Mouse (Mus musculus): ENCODE results near the gene Scd2. TPM values are rescaled to one million over a fixed set of nuclear protein-coding genes. Genes with fewer than 3 reads are reported as not detected.
"Not testable (repeated sequence)": the region's sequence is repeated elsewhere in the genome, so short reads cannot be mapped to it uniquely, and the experiment has no call there.

The Scd2 gene
- polyA plus RNA-seq, 1 experiment from 2014 or later, result 255 TPM

DNA sequence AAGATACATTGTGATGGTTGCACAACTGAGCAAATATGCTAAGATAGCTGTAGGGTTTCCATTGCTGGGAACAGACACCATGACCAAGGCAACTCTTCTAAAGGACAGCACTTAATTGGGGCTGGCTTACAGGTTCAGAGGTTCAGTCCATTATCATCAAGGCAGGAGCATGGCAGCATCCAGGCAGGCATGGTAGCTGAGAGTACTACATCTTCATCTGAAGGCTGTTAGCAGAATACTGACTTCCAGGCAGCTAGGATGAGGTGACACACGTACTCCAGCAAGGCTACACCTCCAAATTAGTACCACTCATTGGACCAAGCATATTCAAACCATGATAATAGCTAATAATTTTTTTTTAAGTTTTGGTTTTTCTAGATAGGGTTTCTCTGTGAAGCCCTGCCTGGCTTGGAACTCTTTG, 16.7 kb downstream of the Scd2 start:
- Histone ChIP-seq H3K36me3 (peaks cover 40% of the 10 kb centered on the region), H3K4me1 (replicated peaks) (peaks cover 63% of the 10 kb centered on the region)
- H3K4me3 ChIP-seq; H3K27me3 ChIP-seq; ATAC-seq (ENCODE audit: low read depth); H3K9ac ChIP-seq; H3K27ac ChIP-seq (replicated peaks); H3K9me3 ChIP-seq; H3K4me2 ChIP-seq: not testable (repeated sequence)
- WGBS, result 78% methylated on average over 1 of the region's 1 CpGs

DNA sequence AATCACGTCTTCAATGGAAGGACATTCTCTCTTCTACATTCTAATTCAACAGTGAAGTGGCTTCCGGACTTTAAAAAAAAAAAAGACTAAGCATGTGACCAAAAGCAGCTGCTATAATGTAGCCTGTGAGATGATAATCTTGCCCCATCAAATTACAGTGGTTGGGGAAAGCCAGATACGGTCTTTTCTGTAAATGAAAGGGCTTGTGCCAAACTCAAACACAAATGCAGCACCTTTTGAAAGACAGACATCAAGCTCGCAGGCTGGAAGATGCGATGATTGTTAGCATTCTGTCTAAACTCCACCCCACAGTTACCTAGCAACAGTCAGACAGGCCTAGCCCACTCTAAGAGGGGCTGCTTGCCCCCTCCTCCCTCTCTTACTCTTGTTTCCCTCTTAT, 17.3 kb downstream of the Scd2 start:
- no peaks in the 10 kb centered on the region for H3K9me3 ChIP-seq
- peak overlapping the region; percentile 71; the same call in 1 of the 2 replicates for H3K27ac ChIP-seq (replicated peaks)
- peaks cover 60% of the 10 kb centered on the region for H3K4me1 ChIP-seq (replicated peaks)
- no peak for ATAC-seq (ENCODE audit: low read depth)
- WGBS, result 18% methylated on average over 5 of the region's 5 CpGs
- 0 out of 2 replicates have a peak overlapping the region, but pooled peaks have one; percentile 8 for H3K9ac ChIP-seq
- no peak overlapping the region for H3K4me3 ChIP-seq
- H3K27me3 ChIP-seq, result no peaks in the 10 kb centered on the region
- H3K4me2 ChIP-seq, result peak overlapping the region; percentile 13; the same call in 1 of the 2 replicates
- H3K36me3 ChIP-seq, result peaks cover 33% of the 10 kb centered on the region

DNA sequence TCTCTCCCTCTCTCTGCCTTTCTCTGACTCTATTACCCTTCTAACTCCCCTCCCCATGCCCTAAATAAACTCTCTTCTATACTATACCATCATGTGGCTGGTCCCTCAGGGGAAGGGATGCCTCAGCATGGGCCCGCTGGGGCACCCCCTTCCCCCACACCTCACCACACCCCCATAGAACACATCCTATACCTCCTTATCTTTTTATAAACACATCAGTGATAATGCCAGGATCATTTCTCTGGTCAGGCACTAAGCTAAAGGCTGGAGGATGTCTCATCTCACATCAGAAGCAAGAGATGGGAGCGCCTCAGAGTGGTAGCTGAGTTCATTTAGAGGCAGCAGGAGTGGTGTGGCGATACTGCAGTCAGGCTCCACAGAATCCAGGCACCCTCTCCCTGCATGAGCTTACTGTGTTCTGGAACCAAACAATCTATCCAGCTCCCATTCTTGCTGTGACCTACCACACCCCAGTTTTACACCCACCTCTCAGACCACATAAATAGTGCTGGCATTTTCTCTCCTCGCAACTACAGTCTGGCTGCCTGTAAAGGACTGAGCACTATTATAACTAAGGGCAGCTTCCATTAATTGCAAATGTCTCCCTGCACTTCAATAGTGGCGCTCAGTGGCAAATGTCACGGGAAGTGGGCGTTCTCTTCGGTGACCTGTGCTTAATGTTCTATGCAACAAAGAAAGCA, 18.0 kb downstream of the Scd2 start:
- ATAC-seq (ENCODE audit: low read depth), result peak; percentile 52; the same call in 1 of the 2 replicates
- WGBS, result 18% methylated on average over 8 of the region's 8 CpGs
- Histone ChIP-seq H3K9ac (0 out of 2 replicates have a peak overlapping the region, but pooled peaks have one; percentile 8), H3K4me2 (peak overlapping the region; percentile 13; the same call in 1 of the 2 replicates), H3K4me3 (no peak overlapping the region), H3K27me3 (no peaks in the 10 kb centered on the region), H3K4me1 (replicated peaks) (peaks cover 53% of the 10 kb centered on the region), H3K36me3 (peaks cover 27% of the 10 kb centered on the region), H3K27ac (replicated peaks) (peak overlapping the region; percentile 71), H3K9me3 (no peaks in the 10 kb centered on the region)

DNA sequence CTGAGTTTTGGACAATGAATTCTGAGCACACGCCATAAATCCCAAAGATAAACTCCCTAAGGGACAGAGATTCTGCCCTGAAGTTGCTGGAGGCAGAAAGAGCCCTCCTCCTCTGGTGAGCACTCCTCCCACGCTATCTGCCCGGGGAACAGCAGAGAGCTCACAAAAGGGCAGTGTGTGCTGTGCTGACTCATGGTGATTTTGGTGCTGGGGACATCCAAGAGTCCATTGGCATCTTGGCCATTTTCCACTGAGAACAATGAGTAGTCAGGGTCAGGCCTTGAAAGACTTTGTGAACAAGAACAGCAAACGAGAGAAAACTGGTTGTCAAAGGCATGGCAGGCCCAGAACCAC, 18.5 kb downstream of the Scd2 start:
- Histone ChIP-seq H3K27ac (replicated peaks) (peak overlapping the region; percentile 71), H3K27me3 (no peaks in the 10 kb centered on the region), H3K9ac (no peak overlapping the region), H3K4me1 (replicated peaks) (peaks cover 49% of the 10 kb centered on the region), H3K4me3 (no peak overlapping the region), H3K9me3 (no peaks in the 10 kb centered on the region), H3K36me3 (peaks cover 22% of the 10 kb centered on the region), H3K4me2 (no peak overlapping the region)
- WGBS, result 11% methylated on average over 4 of the region's 4 CpGs
- ATAC-seq (ENCODE audit: low read depth), result peak; percentile 60; the same call in 1 of the 2 replicates

DNA sequence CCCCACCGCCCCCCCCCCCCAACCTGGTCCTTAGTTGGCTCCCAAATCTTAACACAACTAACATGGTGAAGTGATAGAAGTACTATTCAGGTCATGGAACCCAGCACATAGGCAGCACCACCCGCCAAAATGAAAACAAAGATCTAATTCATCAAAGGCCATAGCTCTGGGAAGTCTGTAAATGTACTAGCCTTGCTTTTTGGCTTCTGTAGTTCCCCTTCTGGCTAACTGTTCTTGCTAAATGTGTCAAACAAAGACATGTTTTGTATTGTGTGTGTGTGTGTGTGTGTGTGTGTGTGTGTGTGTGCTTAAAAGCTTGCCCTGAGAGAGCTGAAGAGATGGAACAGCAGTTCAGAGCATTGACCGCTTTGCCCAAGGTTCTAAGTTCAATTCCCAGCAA, 19.6 kb downstream of the Scd2 start:
- no peak overlapping the region for H3K4me2 ChIP-seq
- 60% methylated on average over 3 of the region's 3 CpGs for WGBS
- H3K27me3 ChIP-seq, result no peaks in the 10 kb centered on the region
- H3K27ac ChIP-seq (replicated peaks), result 0 out of 2 replicates have a peak overlapping the region, but pooled peaks have one; percentile 71
- no peak overlapping the region for H3K9ac ChIP-seq
- peaks cover 11% of the 10 kb centered on the region for H3K36me3 ChIP-seq
- peaks cover 49% of the 10 kb centered on the region for H3K4me1 ChIP-seq (replicated peaks)
- no peak overlapping the region for H3K4me3 ChIP-seq
- H3K9me3 ChIP-seq, result no peaks in the 10 kb centered on the region
- ATAC-seq (ENCODE audit: low read depth), result no peak

DNA sequence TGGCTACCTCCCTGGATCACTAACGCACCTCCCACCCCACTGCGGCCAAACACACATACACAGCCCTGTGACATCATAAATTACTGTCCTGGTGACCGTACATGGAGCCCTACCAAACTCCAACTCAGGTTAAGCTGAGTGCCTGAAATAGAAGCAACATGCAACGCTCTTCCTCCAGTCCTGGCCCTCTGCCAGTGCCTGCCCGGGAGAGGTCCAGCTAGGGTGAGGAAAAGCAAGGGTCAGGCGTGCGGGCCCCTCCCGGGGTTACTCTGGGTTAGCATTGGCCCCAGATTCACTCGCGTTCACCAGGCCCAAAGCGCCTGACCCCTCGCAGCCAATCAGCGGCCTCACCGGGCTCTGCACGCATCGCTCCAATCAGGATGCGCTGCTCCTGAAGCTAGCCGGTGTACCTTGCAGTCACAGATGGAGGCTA, 20.9 kb downstream of the Scd2 start:
- H3K4me1 ChIP-seq (replicated peaks), result peaks cover 49% of the 10 kb centered on the region
- 1% methylated on average over 18 of the region's 18 CpGs for WGBS
- ATAC-seq (ENCODE audit: low read depth), result peak; percentile 91
- H3K4me2 ChIP-seq, result peak overlapping the region; percentile 64
- peak overlapping the region; percentile 75 for H3K27ac ChIP-seq (replicated peaks)
- peak overlapping the region; percentile 50 for H3K4me3 ChIP-seq
- peak overlapping the region; percentile 72 for H3K9ac ChIP-seq
- H3K27me3 ChIP-seq, result no peaks in the 10 kb centered on the region
- H3K9me3 ChIP-seq, result no peaks in the 10 kb centered on the region
- 0 out of 2 replicates have a peak, but pooled peaks cover 2% of the 10 kb centered on the region for H3K36me3 ChIP-seq

DNA sequence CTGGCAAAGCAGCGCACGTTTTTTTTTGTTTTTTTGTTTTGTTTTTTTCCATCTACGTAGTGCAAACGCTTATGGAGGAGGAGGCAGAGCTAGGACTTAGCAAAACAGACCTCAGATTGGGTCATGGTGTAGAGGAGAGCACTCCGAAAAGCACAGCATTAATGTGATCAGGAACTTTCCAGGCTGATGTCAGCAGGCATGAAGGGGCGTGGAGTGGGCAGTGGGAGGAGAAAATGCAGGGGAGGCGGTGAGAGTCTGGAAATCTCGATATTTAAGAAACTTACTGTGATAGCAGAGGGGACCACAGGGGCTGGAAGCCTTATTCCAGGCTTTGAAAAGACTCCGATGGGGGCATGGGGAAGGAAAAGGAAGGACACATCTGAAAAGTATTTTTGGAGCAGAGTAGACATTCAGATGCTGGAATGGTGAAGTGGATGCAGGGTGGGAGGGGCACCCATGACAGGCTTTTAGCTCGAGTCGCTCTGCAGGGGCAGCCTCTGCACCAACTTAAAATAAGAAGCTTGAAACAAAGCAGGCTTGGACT, 21.5 kb downstream of the Scd2 start:
- Histone ChIP-seq H3K4me3 (peak overlapping the region; percentile 50), H3K27ac (replicated peaks) (peak overlapping the region; percentile 75), H3K27me3 (no peaks in the 10 kb centered on the region), H3K4me1 (replicated peaks) (peaks cover 47% of the 10 kb centered on the region), H3K9ac (peak overlapping the region; percentile 72), H3K9me3 (no peaks in the 10 kb centered on the region; the same call in 1 of the 2 replicates), H3K36me3 (no peaks in the 10 kb centered on the region), H3K4me2 (peak overlapping the region; percentile 64)
- ATAC-seq (ENCODE audit: low read depth), result peak; percentile 70
- 2% methylated on average over 11 of the region's 11 CpGs for whole genome bisulfite sequencing

DNA sequence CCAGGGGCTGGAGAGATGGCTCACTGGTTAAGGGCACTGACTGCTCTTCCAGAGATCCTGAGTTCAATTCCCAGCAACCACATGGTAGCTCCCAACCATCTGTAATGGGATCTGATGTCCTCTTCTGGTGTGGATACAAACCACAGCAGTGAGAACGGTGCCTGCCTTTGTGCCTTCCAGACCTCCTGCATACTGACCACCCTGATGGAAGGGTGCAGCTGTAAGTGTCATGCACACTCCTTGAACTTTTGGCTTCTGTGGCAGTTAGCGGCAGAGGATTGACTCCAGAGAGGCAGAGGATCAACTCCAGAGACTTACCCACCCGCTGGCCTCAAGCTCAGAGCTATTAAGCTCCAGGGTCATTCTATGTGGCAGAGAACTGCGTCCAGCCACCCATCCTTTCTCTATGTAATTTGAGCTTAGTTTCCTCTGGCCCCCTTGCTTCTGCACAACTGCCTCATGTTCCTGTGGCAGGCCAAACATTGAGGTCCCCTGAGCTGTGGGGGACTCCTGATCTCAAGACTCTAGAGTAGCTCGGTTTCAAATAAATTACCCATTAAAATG, 23.4 kb downstream of the Scd2 start:
- ATAC-seq (ENCODE audit: low read depth), result no peak
- H3K9me3 ChIP-seq, result no peaks in the 10 kb centered on the region; the same call in 1 of the 2 replicates

DNA sequence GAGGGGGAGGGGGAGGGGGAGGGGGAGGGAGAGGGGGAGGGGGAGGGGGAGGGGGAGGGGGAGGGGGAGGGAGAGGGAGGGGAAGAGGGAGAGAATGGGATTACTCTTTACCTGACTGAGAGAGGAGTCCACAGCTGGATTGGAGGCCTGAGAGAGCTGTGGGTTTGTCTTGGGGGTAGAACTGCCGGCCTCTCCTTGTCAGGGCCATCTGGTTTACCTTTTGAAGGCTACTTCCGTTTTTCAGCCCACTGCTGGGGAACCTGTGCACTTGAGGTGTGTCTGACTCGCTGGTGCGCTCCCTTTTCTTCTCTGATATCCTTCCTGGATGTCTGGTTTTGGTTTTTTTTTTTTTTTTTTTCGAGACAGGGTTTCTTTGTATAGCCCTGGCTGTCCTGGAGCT, 23.9 kb downstream of the Scd2 start:
- Histone ChIP-seq H3K27me3 (no peaks in the 10 kb centered on the region), H3K4me1 (replicated peaks) (peaks cover 23% of the 10 kb centered on the region), H3K9ac (no peak overlapping the region), H3K4me3 (no peak overlapping the region), H3K27ac (replicated peaks) (no peak overlapping the region), H3K4me2 (no peak overlapping the region), H3K9me3 (no peaks in the 10 kb centered on the region; the same call in 1 of the 2 replicates), H3K36me3 (no peaks in the 10 kb centered on the region)
- no peak for ATAC-seq (ENCODE audit: low read depth)
- 73% methylated on average over 5 of the region's 5 CpGs for WGBS

More for the DNA sequence above, 23.4 kb downstream of the Scd2 start:
- H3K36me3 ChIP-seq, result no peaks in the 10 kb centered on the region
- no peaks in the 10 kb centered on the region for H3K27me3 ChIP-seq
- H3K27ac ChIP-seq (replicated peaks), result no peak overlapping the region
- no peak overlapping the region for H3K9ac ChIP-seq
- no peak overlapping the region for H3K4me2 ChIP-seq
- H3K4me1 ChIP-seq (replicated peaks), result peaks cover 28% of the 10 kb centered on the region
- WGBS, result 64% methylated on average over 5 of the region's 5 CpGs
- H3K4me3 ChIP-seq, result no peak overlapping the region

DNA sequence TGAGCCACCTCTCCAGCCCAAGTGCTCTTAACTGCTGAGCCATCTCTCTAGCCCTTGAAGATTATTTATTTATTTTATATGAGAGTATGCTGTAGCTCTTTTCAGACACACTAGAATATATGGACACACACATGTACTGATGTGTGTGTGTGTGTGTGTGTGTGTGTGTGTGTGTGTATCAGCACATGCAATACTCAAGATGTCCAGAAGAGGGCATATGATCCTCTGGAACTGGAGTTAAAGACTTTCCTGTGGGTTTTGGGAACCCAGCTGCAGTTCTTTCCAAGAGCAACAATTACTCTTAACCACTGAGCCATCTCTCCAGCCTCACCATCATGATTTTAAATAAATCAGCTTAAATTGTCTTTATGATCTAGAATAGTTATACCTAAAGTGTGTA, 25.1 kb downstream of the Scd2 start:
- H3K27ac ChIP-seq (replicated peaks), result no peak overlapping the region
- H3K27me3 ChIP-seq, result no peaks in the 10 kb centered on the region
- H3K9ac ChIP-seq, result no peak overlapping the region
- H3K4me3 ChIP-seq, result no peak overlapping the region
- no peaks in the 10 kb centered on the region for H3K36me3 ChIP-seq
- no peak for ATAC-seq (ENCODE audit: low read depth)
- H3K4me2 ChIP-seq, result no peak overlapping the region
- H3K9me3 ChIP-seq, result no peaks in the 10 kb centered on the region; the same call in 1 of the 2 replicates
- peaks cover 15% of the 10 kb centered on the region for H3K4me1 ChIP-seq (replicated peaks)

DNA sequence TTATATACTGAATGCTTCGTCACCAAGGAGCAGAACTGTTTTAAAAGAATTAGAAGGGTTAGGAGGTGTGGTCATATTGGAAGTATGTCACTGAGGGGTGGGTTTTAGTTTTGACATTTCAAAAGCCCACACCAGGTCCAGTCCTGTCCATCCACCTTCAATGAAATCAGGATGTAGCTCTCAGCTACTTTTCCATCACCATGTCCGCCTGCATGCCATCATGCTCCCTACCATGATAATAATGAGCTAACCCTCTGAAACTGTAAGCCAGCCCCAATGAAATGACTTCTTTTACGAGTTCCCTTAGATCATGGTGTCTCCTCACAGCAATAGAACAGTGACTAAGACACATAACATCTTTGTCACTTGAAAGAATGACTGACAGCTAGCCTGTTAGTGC, 26.8 kb downstream of the Scd2 start:
- 89% methylated on average over 3 of the region's 3 CpGs for WGBS

DNA sequence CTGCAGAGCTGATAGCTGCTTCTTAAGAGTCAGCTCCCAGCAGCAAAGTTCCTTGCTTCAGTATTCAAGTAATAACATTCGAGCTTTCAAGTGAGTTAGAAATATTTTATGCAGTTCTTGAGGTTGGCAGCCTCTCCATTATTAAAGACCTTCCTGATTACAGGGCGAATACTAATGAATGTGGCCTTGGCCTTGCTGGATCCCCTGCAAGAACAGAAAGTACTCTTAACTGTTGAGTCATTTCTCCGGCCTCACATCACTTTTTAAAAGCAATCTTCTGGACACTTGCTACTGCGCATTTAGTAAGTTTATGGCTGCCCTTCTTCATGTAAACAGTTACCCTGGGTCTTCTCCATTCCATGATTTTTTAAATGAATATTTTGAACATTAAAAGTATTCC, 27.7 kb downstream of the Scd2 start:
- no peak overlapping the region for H3K4me2 ChIP-seq
- H3K4me1 ChIP-seq (replicated peaks), result no peaks in the 10 kb centered on the region
- H3K27me3 ChIP-seq, result no peaks in the 10 kb centered on the region
- no peak overlapping the region for H3K4me3 ChIP-seq
- H3K27ac ChIP-seq (replicated peaks), result no peak overlapping the region
- peaks cover 3% of the 10 kb centered on the region; the same call in 1 of the 2 replicates for H3K9me3 ChIP-seq
- no peak overlapping the region for H3K9ac ChIP-seq
- ATAC-seq (ENCODE audit: low read depth), result no peak
- 0 out of 2 replicates have a peak, but pooled peaks cover 2% of the 10 kb centered on the region for H3K36me3 ChIP-seq
- 86% methylated on average over 4 of the region's 4 CpGs for WGBS

More for the DNA sequence above, 26.8 kb downstream of the Scd2 start:
- no peak for ATAC-seq (ENCODE audit: low read depth)
- Histone ChIP-seq H3K4me1 (replicated peaks) (peaks cover 2% of the 10 kb centered on the region; the same call in 1 of the 2 replicates), H3K27me3 (no peaks in the 10 kb centered on the region), H3K9me3 (no peaks in the 10 kb centered on the region; the same call in 1 of the 2 replicates), H3K9ac (no peak overlapping the region), H3K36me3 (no peaks in the 10 kb centered on the region), H3K4me2 (no peak overlapping the region), H3K4me3 (no peak overlapping the region), H3K27ac (replicated peaks) (no peak overlapping the region)

All from neural tube, embryonic 13.5 days (tissue).